Mouse (Mus musculus) MEL (cell line): Measurements from ENCODE around the gene Gm10318. TPM values are rescaled to one million over a fixed set of nuclear protein-coding genes. Genes with fewer than 3 reads are reported as not detected.
A peak's percentile ranks its signal among the peaks of the same experiment; 100 is the strongest.

ENCODE experiments used
- DNase-seq: peaks from one replicate; pipeline ENCODE4 v3.0.0; 2011; ENCODE audit warnings: low read depth, low spot score
- H3K27ac ChIP-seq: 2 replicates; pipeline ENCODE4 v1.5.1; 2012; ENCODE audit warnings: low read depth, mild to moderate bottlenecking, control low read depth, low read length, moderate library complexity; ENCODE audit not compliant: control insufficient read depth
- H3K27me3 ChIP-seq, 2 experiments: fragments of 150-350 bp in 1 of 2; sonication (generic) in 1 of 2; 2 replicates each; pipeline ENCODE4 v1.6.1; 2012; ENCODE audit warnings: low read length in 2 of 2, mild to moderate bottlenecking in 2 of 2, improper control_type of control experiment in 1 of 2, moderate library complexity in 1 of 2; ENCODE audit not compliant: insufficient read depth in 2 of 2, control insufficient read depth in 1 of 2
- H3K36me3 ChIP-seq, 2 experiments: 2 replicates each; pipeline ENCODE4 v1.6.1; 2012 to 2014; ENCODE audit warnings: low read length in 2 of 2, improper control_type of control experiment in 1 of 2, inconsistent platforms in 1 of 2, mild to moderate bottlenecking in 1 of 2; ENCODE audit not compliant: insufficient read depth in 2 of 2, control insufficient read depth in 1 of 2
- H3K4me1 ChIP-seq, 2 experiments: fragments of 150-350 bp in 1 of 2; sonication (generic) in 1 of 2; 2 replicates each; pipeline ENCODE4 v1.6.1; 2012; ENCODE audit warnings: low read length in 2 of 2, improper control_type of control experiment in 1 of 2, mild to moderate bottlenecking in 1 of 2; ENCODE audit not compliant: insufficient read depth in 2 of 2, control insufficient read depth in 1 of 2
- H3K4me3 ChIP-seq, 2 experiments: fragments of 150-350 bp in 1 of 2; sonication (generic) in 1 of 2; 2 replicates each; pipeline ENCODE4 v1.5.1; 2012; ENCODE audit warnings: low read depth in 2 of 2, low read length in 2 of 2, mild to moderate bottlenecking in 2 of 2, moderate library complexity in 2 of 2, control low read depth in 1 of 2, improper control_type of control experiment in 1 of 2; ENCODE audit not compliant: control insufficient read depth in 1 of 2, insufficient read depth in 1 of 2
- H3K79me2 ChIP-seq: 2 replicates; pipeline ENCODE4 v1.6.1; 2012; ENCODE audit warnings: mild to moderate bottlenecking, low read length, moderate library complexity; ENCODE audit not compliant: control insufficient read depth, poor library complexity, insufficient read depth
- H3K9ac ChIP-seq: 2 replicates; pipeline ENCODE4 v1.6.1; 2012; ENCODE audit warnings: low read depth, mild to moderate bottlenecking, control low read depth, low read length, moderate library complexity; ENCODE audit not compliant: control insufficient read depth, poor library complexity, severe bottlenecking
- H3K9me3 ChIP-seq: fragments of 150-350 bp; sonication (generic); replicated peaks from 2 replicates; pipeline ENCODE4 v1.6.1; 2012; ENCODE audit warnings: mild to moderate bottlenecking, low read length, improper control_type of control experiment, moderate library complexity; ENCODE audit not compliant: insufficient read depth
- BHLHE40 ChIP-seq: IDR thresholded peaks from 2 replicates; pipeline ENCODE4 v1.6.1; 2012; ENCODE audit warnings: low read depth, mild to moderate bottlenecking, inconsistent platforms, low read length, improper control_type of control experiment, borderline replicate concordance
- CTCF ChIP-seq, 3 experiments: IDR thresholded peaks in 2 of 3; conservative IDR thresholded peaks in 1 of 3; 2 replicates each; pipeline ENCODE4 v1.5.1; 2011 to 2012; ENCODE audit warnings: low read length in 3 of 3, low read depth in 2 of 3, mild to moderate bottlenecking in 2 of 3, improper control_type of control experiment in 1 of 3, inconsistent platforms in 1 of 3, mixed read lengths in 1 of 3, moderate library complexity in 1 of 3; ENCODE audit not compliant: control insufficient read depth in 1 of 3, insufficient read depth in 1 of 3, poor library complexity in 1 of 3, severe bottlenecking in 1 of 3
- E2F4 ChIP-seq: IDR thresholded peaks from 2 replicates; pipeline ENCODE4 v1.6.1; 2011; ENCODE audit warnings: low read depth, low read length, improper control_type of control experiment, borderline replicate concordance
- HCFC1 ChIP-seq: IDR thresholded peaks from 2 replicates; pipeline ENCODE4 v1.6.1; 2012; ENCODE audit warnings: low read depth, mild to moderate bottlenecking, inconsistent platforms, low read length, improper control_type of control experiment, moderate library complexity
- JUND ChIP-seq: IDR thresholded peaks from 2 replicates; pipeline ENCODE4 v1.6.1; 2011; ENCODE audit warnings: low read depth, mild to moderate bottlenecking, improper control_type of control experiment, low read length
- KAT2A ChIP-seq: conservative IDR thresholded peaks from 2 replicates; pipeline ENCODE4 v1.6.1; 2012; ENCODE audit warnings: low read depth, low read length, improper control_type of control experiment, inconsistent platforms
- MAFK ChIP-seq: IDR thresholded peaks from 2 replicates; pipeline ENCODE4 v1.6.1; 2011; ENCODE audit warnings: low read depth, mild to moderate bottlenecking, low read length, improper control_type of control experiment, borderline replicate concordance
- NRF1 ChIP-seq: IDR thresholded peaks from 2 replicates; pipeline ENCODE4 v1.6.1; 2014; ENCODE audit warnings: low read depth, mild to moderate bottlenecking, inconsistent platforms, low read length, improper control_type of control experiment, moderate library complexity; ENCODE audit not compliant: poor library complexity, insufficient read depth, severe bottlenecking
- POLR2AphosphoS5 ChIP-seq: IDR thresholded peaks from 2 replicates; pipeline ENCODE4 v1.6.1; 2012; ENCODE audit warnings: low read depth, borderline replicate concordance, mild to moderate bottlenecking, inconsistent platforms, low read length, moderate library complexity, mixed read lengths
- RAD21 ChIP-seq: IDR thresholded peaks from 2 replicates; pipeline ENCODE4 v1.6.1; 2011; ENCODE audit warnings: mild to moderate bottlenecking, low read depth, low read length, improper control_type of control experiment
- RCOR1 ChIP-seq: IDR thresholded peaks from 2 replicates; pipeline ENCODE4 v1.6.1; 2012; ENCODE audit warnings: low read depth, mild to moderate bottlenecking, inconsistent platforms, low read length, improper control_type of control experiment
- SIN3A ChIP-seq: IDR thresholded peaks from 2 replicates; pipeline ENCODE4 v1.6.1; 2012; ENCODE audit warnings: low read length, improper control_type of control experiment, inconsistent platforms
- UBTF ChIP-seq: IDR thresholded peaks from 2 replicates; pipeline ENCODE4 v1.6.1; 2012; ENCODE audit warnings: low read depth, mild to moderate bottlenecking, inconsistent platforms, low read length, improper control_type of control experiment, moderate library complexity, borderline replicate concordance; ENCODE audit not compliant: insufficient read depth
- ZC3H11A ChIP-seq: IDR thresholded peaks from 2 replicates; pipeline ENCODE4 v1.6.1; 2012; ENCODE audit warnings: low read depth, mild to moderate bottlenecking, inconsistent platforms, low read length, improper control_type of control experiment
- ZKSCAN1 ChIP-seq: IDR thresholded peaks from 2 replicates; pipeline ENCODE4 v1.6.1; 2012; ENCODE audit warnings: low read depth, mild to moderate bottlenecking, inconsistent platforms, low read length, improper control_type of control experiment, moderate library complexity
- polyA plus RNA-seq, 2 experiments: library from polyadenylated mRNA; stranded (reverse) in 1 of 2; unstranded in 1 of 2; fragments of >175 nt in 1 of 2; fragments of >200 nt in 1 of 2; gene quantifications; 2 replicates each; pipeline versions ENCODE4 v1.2.1 to v1.2.4; 2012; ENCODE audit warnings: low replicate concordance in 2 of 2, low read depth in 1 of 2; ENCODE audit not compliant: insufficient read length in 2 of 2, insufficient read depth in 1 of 2, missing spikeins in 1 of 2
- total RNA-seq: library from RNA; depleted of rRNA; stranded (reverse); fragments of 300-350 nt; gene quantifications from 2 replicates; pipeline ENCODE4 v1.2.3, GENCODE M21; 2012

Gm10318 gene
- total and polyA plus RNA-seq, 3 experiments = not detected

DNA sequence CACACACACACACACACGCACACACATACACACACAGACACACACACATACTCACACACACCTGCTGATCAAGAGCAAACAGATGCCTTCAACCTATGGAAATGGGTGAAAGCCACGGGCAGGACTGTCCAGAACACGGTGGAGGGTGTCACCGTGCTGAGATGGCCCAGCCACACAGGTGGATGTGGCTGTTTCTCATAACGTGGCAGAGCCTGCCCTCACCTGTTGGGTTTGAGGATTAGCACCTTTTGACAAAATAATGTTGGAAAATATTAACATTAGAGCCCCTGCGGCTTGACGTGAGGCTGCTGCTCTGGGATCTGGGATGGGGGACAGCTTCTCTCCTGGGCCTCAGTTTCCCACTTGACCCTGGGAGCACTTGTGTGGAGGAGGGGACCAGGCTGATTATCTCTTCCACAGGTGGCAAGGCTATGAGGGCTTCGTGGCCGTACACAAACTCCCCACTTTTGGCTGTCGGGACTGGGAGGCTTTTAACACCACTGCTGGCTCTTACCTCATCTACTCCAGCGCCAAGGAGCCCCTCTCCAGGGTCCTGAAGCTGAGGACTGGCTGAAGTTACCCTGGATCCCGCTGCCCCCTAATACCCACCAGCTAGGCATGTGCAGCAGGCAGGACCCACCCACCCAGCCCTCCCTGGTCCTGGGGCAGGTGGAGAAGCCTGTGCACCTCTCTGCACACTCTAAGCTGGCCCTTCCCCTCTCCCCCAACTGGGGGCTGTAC is 33.5 kb downstream of the Gm10318 start:
- peak; percentile 30 for DNase-seq
- no peaks in the 10 kb centered on the region for H3K36me3 ChIP-seq
- H3K9ac ChIP-seq = no peak overlapping the region
- H3K4me3 ChIP-seq = no peak overlapping the region
- peak; percentile 5 for TF ChIP-seq RAD21
- no peak for TF ChIP-seq MAFK
- TF ChIP-seq CTCF (IDR thresholded peaks at IDR 0.05 in 2 of 3, conservative IDR thresholded peaks at IDR 0.05 in 1 of 3; ENCODE audit: control insufficient read depth in 1 of 3, insufficient read depth in 1 of 3, low read depth in 2 of 3, low read length in 3 of 3, poor library complexity in 1 of 3, severe bottlenecking in 1 of 3) = peak in 2 of 3 experiments; percentile 1 to 6; a peak in 1 of 6 replicates
- H3K79me2 ChIP-seq = no peaks in the 10 kb centered on the region
- H3K9me3 ChIP-seq = no peaks in the 10 kb centered on the region
- H3K4me1 ChIP-seq = no peaks in the 10 kb centered on the region
- no peak overlapping the region for H3K27ac ChIP-seq
- 0 out of 4 replicates have a peak, but pooled peaks cover 0 to 1% of the 10 kb centered on the region in 2 experiments for H3K27me3 ChIP-seq

DNA sequence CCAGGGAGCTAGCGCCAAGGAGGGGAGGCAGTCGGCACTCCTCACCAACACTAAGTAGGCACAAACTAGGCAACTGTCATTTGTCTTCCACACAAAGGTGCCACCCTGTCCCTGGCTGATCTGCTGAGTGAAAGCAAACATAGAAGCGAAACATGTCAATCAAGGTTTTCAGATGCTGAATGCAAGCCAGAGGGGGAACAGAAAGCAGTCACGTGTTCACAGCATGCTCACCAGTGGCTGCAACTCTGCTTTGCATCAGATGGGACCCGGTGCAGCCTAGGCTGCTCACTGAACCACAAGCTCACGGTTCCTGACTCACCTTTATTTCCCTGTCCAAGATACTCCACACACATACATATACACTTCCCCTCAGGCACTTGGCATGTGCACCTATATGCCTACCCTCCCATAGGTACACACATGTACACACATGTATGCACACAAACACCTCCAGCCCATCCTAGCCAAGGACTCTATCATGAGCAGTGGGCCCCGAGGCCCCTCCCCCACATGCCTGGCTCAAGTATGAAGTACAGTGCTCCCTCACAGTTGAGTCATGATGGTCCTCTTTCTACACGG is 38.4 kb downstream of the Gm10318 start:
- 0 out of 4 replicates have a peak, but pooled peaks cover 1 to 2% of the 10 kb centered on the region in 2 experiments for H3K27me3 ChIP-seq
- no peak overlapping the region for H3K9ac ChIP-seq
- H3K36me3 ChIP-seq = no peaks in the 10 kb centered on the region
- H3K4me3 ChIP-seq = no peak overlapping the region
- H3K27ac ChIP-seq = no peak overlapping the region
- H3K79me2 ChIP-seq = no peaks in the 10 kb centered on the region
- TF ChIP-seq BHLHE40 (no peak), HCFC1 (no peak), ZC3H11A (no peak), RCOR1 (no peak), E2F4 (no peak), UBTF (no peak), KAT2A (no peak), JUND (no peak), POLR2AphosphoS5 (no peak), NRF1 (no peak), CTCF (IDR thresholded peaks at IDR 0.05 in 2 of 3, conservative IDR thresholded peaks at IDR 0.05 in 1 of 3; ENCODE audit: control insufficient read depth in 1 of 3, insufficient read depth in 1 of 3, low read depth in 2 of 3, low read length in 3 of 3, poor library complexity in 1 of 3, severe bottlenecking in 1 of 3) (no peak), ZKSCAN1 (no peak), SIN3A (no peak)
- TF ChIP-seq, all 39 proteins: peak for 0
- Histone ChIP-seq H3K4me1 (no peaks in the 10 kb centered on the region), H3K9me3 (no peaks in the 10 kb centered on the region)
- DNase-seq = no peak
